Mouse (Mus musculus): ENCODE data around the gene Tmem220. TPM values are rescaled to one million over a fixed set of nuclear protein-coding genes. Genes with fewer than 3 reads are reported as not detected.

Tmem220 gene
- polyA plus RNA-seq, 1 experiment from 2014 or later = 3.5 TPM

DNA sequence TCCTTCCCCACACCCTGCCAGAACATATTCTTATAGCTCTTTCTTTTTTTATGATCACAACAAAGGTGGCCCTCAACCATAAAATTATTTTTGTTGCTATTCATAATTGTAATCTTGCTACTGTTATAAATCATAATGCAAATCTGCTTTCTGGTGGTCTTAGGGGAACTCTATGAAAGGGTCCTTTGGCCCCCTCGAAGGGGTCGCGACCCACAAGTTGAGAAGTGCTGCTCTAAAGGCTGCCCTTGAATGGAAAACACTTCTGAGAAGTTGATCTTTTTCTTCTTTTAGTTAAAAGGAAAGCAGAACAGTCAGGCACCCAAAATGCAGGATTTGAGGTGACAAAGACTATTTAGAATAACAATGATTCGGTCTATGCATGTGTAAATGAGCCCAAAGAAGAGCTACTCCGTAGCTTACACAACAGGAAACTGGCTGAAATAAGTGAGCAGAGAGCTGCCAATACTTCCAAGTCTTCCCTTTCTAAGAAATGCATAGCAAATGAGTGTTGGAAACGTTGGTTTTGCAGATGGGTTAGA, 1.1 kb upstream of the Tmem220 start:
- no peak overlapping the region for H3K4me3 ChIP-seq (ENCODE audit: low read depth, low read length)
- peak overlapping the region; percentile 40; the same call in 1 of the 2 replicates for H3K4me2 ChIP-seq (replicated peaks; ENCODE audit: low read depth, low read length)
- TF ChIP-seq EP300 (IDR thresholded peaks at IDR 0.05) (no peak), CTCF (IDR thresholded peaks at IDR 0.05) (no peak)
- WGBS = 32% methylated on average over 6 of the region's 6 CpGs
- no peak for DNase-seq (ENCODE audit: low spot score)
- H3K9me3 ChIP-seq (ENCODE audit: low read length) = no peaks in the 10 kb centered on the region
- no peaks in the 10 kb centered on the region for H3K36me3 ChIP-seq (ENCODE audit: insufficient read depth, low read length)
- H3K27ac ChIP-seq (ENCODE audit: low read length) = no peak overlapping the region
- no peaks in the 10 kb centered on the region for H3K27me3 ChIP-seq (replicated peaks; ENCODE audit: insufficient read depth, low read length)
- no peak overlapping the region; the same call in 1 of the 2 replicates for H3K9ac ChIP-seq (replicated peaks; ENCODE audit: low read depth)
- no peaks in the 10 kb centered on the region; the same call in 1 of the 2 replicates for H3K4me1 ChIP-seq (ENCODE audit: insufficient read depth, low read depth, low read length)
- ATAC-seq = no peak

DNA sequence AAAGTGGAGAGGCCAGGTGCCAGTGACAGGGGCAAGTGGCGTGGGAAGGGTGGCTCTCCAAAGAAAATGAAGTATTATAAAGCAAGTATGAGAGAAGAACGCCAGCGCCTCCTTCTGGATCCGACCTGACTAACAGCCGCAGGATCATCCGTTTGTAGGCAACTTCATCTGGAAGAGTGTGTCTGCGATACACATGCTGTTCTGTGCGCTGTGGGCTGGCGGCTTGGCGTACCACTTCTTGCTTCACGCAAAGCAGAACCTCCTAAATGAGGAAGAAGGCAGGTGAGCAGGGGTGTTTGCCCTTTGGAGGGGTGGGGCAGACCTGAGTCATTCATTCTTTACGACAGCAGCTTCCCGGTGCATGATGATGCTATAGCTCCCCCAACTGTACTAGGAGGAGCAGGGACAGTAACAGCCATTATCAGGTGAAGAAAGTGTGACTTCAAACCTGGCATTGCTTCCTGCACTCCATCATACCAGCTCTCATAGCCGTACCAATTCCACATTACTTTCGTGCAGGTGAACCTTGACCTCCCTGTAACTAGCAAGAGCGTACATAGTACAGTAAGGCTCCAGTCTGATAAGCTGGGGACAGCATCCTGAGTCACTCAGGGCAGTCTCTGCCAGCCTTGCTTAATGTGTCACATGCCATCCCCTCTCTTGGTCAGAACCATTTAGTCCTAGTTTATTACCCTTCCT, 6.1 kb downstream of the Tmem220 start:
- DNase-seq (ENCODE audit: low spot score) (no peak), ATAC-seq (no peak)
- no peak overlapping the region for H3K4me3 ChIP-seq (ENCODE audit: low read depth, low read length)
- no peak overlapping the region for H3K27ac ChIP-seq (ENCODE audit: low read length)
- H3K9me3 ChIP-seq (ENCODE audit: low read length) = no peaks in the 10 kb centered on the region
- no peaks in the 10 kb centered on the region for H3K27me3 ChIP-seq (replicated peaks; ENCODE audit: insufficient read depth, low read length)
- H3K9ac ChIP-seq (replicated peaks; ENCODE audit: low read depth) = no peak overlapping the region
- H3K4me1 ChIP-seq (ENCODE audit: insufficient read depth, low read depth, low read length) = no peaks in the 10 kb centered on the region
- no peak overlapping the region for H3K4me2 ChIP-seq (replicated peaks; ENCODE audit: low read depth, low read length)
- no peaks in the 10 kb centered on the region for H3K36me3 ChIP-seq (ENCODE audit: insufficient read depth, low read length)
- TF ChIP-seq CTCF (IDR thresholded peaks at IDR 0.05) (peak; percentile 43), EP300 (IDR thresholded peaks at IDR 0.05) (no peak)
- WGBS = 47% methylated on average over 16 of the region's 16 CpGs

DNA sequence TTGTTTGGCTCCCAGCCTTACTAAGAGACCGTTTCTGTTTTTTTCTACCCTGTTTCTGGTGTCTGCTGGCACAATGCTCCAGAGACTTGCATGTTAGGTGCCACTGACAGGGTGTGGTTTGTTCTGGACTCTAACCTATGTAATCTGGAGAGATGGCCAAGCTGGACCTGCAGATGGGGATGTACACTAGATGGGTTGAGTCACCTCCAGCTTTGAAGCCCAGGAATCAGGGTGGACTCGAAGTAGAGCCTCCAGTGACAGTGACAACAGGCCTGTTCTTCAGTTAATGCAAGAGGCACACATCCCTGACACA, 6.6 kb downstream of the Tmem220 start:
- no peak for ATAC-seq
- Histone ChIP-seq H3K27me3 (replicated peaks; ENCODE audit: insufficient read depth, low read length) (no peaks in the 10 kb centered on the region), H3K9ac (replicated peaks; ENCODE audit: low read depth) (no peak overlapping the region), H3K36me3 (ENCODE audit: insufficient read depth, low read length) (no peaks in the 10 kb centered on the region), H3K4me1 (ENCODE audit: insufficient read depth, low read depth, low read length) (no peaks in the 10 kb centered on the region), H3K4me3 (ENCODE audit: low read depth, low read length) (no peak overlapping the region), H3K27ac (ENCODE audit: low read length) (no peak overlapping the region), H3K4me2 (replicated peaks; ENCODE audit: low read depth, low read length) (no peak overlapping the region), H3K9me3 (ENCODE audit: low read length) (no peaks in the 10 kb centered on the region)
- 79% methylated on average over 2 of the region's 2 CpGs for WGBS
- DNase-seq (ENCODE audit: low spot score) = no peak
- no peak for TF ChIP-seq EP300 (IDR thresholded peaks at IDR 0.05)

DNA sequence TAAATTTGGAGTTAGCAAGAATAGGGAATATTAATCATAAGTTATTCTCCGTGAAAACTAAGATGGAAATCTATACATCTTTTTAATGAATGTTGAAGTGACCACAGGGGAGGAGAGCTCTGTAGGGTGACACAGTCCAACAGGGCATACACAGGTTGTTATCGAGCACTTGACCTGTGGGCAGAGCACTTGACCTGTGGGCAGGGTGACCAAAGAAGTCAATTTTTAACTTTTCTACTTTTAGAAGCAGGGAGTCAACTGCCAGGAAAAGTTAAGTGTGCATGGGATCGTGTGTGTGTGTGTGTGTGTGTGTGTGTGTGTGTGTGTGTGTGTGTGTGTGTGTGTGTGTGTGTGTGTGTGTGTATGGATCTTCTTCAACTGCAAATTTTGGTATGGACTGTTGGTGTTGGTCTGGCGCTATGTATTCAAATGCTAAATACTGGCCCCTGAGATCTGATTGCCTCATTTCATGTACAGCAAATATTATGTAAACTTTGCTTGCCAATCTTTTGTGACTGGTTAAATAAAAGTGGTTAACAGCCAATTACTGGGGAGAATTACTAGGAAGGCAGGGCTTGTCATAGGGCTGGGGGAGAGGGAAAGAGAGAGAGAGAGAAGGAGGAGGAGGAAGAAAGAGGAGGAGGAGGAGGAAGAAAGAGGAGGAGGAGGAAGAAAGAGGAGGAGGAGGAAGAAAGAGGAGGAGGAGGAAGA, 10.0 kb downstream of the Tmem220 start:
- peak; percentile 64 for ATAC-seq
- 50% methylated on average over 4 of the region's 4 CpGs for WGBS
- Histone ChIP-seq H3K4me3 (ENCODE audit: low read depth, low read length) (no peak overlapping the region), H3K9me3 (ENCODE audit: low read length) (no peaks in the 10 kb centered on the region), H3K4me1 (ENCODE audit: insufficient read depth, low read depth, low read length) (no peaks in the 10 kb centered on the region), H3K36me3 (ENCODE audit: insufficient read depth, low read length) (peaks cover 3% of the 10 kb centered on the region; the same call in 1 of the 2 replicates), H3K4me2 (replicated peaks; ENCODE audit: low read depth, low read length) (no peak overlapping the region), H3K9ac (replicated peaks; ENCODE audit: low read depth) (no peak overlapping the region), H3K27me3 (replicated peaks; ENCODE audit: insufficient read depth, low read length) (no peaks in the 10 kb centered on the region), H3K27ac (ENCODE audit: low read length) (no peak overlapping the region)
- no peak for TF ChIP-seq EP300 (IDR thresholded peaks at IDR 0.05)
- TF ChIP-seq CTCF (IDR thresholded peaks at IDR 0.05) = no peak
- DNase-seq (ENCODE audit: low spot score) = peak; percentile 59

DNA sequence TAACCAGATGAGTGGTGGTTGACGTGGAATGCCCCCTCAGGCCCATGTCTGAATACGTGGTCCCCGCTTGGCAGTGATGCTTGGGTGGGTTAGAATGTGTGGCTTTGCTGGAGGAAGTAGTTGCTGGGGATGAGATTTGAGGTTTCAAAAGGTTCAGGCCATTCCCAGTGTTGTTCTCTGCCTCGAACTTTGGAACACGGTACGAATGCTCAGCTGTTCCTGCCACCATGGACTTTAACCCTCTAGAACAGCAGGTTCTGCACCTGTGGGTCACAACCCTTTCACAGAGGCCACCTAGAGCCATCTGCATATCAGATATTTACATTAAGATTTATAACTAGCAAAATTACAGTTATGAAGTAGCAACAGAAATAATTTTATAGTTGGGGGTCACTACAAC, 11.3 kb downstream of the Tmem220 start:
- TF ChIP-seq EP300 (IDR thresholded peaks at IDR 0.05) = no peak
- TF ChIP-seq CTCF (IDR thresholded peaks at IDR 0.05) = no peak
- Histone ChIP-seq H3K27me3 (replicated peaks; ENCODE audit: insufficient read depth, low read length) (no peaks in the 10 kb centered on the region), H3K27ac (ENCODE audit: low read length) (no peak overlapping the region), H3K9ac (replicated peaks; ENCODE audit: low read depth) (no peak overlapping the region), H3K36me3 (ENCODE audit: insufficient read depth, low read length) (peaks cover 11% of the 10 kb centered on the region; the same call in 1 of the 2 replicates), H3K4me1 (ENCODE audit: insufficient read depth, low read depth, low read length) (no peaks in the 10 kb centered on the region), H3K4me3 (ENCODE audit: low read depth, low read length) (no peak overlapping the region), H3K4me2 (replicated peaks; ENCODE audit: low read depth, low read length) (no peak overlapping the region), H3K9me3 (ENCODE audit: low read length) (no peaks in the 10 kb centered on the region)
- WGBS = 82% methylated on average over 6 of the region's 6 CpGs
- no peak for ATAC-seq
- no peak for DNase-seq (ENCODE audit: low spot score)

DNA sequence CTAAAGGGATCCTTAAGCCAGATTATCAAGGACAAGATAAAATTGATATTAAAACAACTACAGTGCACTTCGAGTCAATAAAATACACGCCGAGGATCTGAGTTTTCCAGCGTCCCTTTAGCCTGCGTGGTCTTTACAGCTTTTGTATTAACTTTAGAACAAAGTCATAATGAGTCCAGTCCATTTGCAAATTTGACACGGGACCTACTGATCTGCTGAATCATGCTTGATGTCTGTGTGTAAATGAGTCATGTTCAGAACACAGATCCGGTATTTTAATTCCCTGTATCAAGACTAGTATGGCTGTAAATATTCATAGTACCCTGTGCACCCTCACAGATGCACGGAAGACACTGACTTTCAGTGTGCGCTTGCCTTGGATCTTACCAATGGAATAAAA, 11.9 kb downstream of the Tmem220 start:
- Histone ChIP-seq H3K4me1 (ENCODE audit: insufficient read depth, low read depth, low read length) (no peaks in the 10 kb centered on the region), H3K27me3 (replicated peaks; ENCODE audit: insufficient read depth, low read length) (no peaks in the 10 kb centered on the region), H3K27ac (ENCODE audit: low read length) (no peak overlapping the region), H3K9ac (replicated peaks; ENCODE audit: low read depth) (no peak overlapping the region), H3K9me3 (ENCODE audit: low read length) (no peaks in the 10 kb centered on the region), H3K36me3 (ENCODE audit: insufficient read depth, low read length) (peaks cover 15% of the 10 kb centered on the region; the same call in 1 of the 2 replicates), H3K4me2 (replicated peaks; ENCODE audit: low read depth, low read length) (no peak overlapping the region), H3K4me3 (ENCODE audit: low read depth, low read length) (no peak overlapping the region)
- no peak for ATAC-seq
- WGBS = 91% methylated on average over 9 of the region's 9 CpGs
- TF ChIP-seq CTCF (IDR thresholded peaks at IDR 0.05) = no peak
- TF ChIP-seq EP300 (IDR thresholded peaks at IDR 0.05) = no peak
- no peak for DNase-seq (ENCODE audit: low spot score)
